Mouse (Mus musculus): ENCODE results near the gene Cdc5l.

GRCm38 (mm10) chr17:45359443-45359842 lies 74.1 kb downstream of the Cdc5l start:
- TF ChIP-seq CTCF (IDR thresholded peaks at IDR 0.05; ENCODE audit: borderline replicate concordance, control insufficient read depth, extremely low read depth, insufficient read depth, low read length, poor library complexity) = no peak
- TF ChIP-seq POLR2A (IDR thresholded peaks at IDR 0.05; ENCODE audit: control insufficient read depth, extremely low read depth, insufficient read depth, low read length, poor library complexity) = no peak
